In the genomic region with DNA sequence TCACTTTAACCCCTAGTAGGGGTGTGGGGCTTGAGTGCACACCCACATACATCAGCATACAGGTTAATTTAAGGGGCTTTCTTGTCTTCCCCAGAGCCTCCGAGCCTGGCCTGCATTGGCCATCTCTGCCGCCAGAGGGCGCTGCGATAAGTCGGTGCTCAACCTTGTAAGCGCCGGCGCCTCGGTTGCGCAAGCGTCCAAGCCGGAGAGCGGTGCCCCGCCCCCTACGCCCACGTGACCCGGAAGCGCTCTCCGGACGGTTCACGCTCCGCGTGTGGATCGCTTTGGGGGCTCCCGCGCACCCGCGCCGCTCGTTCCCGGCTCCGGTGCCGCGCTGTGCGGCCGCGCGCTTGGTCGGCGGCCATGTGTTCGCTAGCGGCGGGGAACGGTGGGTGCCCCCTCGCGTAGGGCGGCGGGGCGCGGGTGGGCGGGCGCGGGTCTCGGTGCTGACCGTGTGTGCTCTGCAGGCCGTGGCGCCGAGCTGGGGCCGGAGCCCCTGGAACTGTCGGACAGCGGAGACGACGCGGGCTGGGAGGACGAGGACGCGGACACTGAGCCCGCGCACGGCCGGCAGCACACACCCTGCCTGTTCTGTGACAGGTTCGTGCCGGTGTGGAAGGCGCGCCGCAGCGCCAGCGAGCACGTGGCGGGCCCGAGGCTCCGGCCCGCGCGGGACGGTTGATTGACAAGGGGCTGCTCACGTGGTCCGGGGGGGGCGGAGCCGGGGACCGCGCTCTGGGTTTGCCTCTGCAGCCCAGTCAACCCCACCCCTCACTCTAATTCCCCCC, we compare ENCODE assay signal across 7 mouse cellular contexts. TPM values are rescaled to one million over a fixed set of nuclear protein-coding genes. Genes with fewer than 3 reads are reported as not detected.
DNase-seq lines count a peak whose midpoint lies in the region; ATAC-seq and TF ChIP-seq lines count a peak whose summit lies in the region.

A gene (plus strand): TSS at position 233 of the 788 bp plus-strand sequence.

- peak within 1 kb of the TSS; percentile 74 for H3K27ac ChIP-seq in embryonic facial prominence, embryonic 12.5 days
- peak within 1 kb of the TSS; percentile 30 for H3K27ac ChIP-seq in heart, adult 2 months
- H3K27ac ChIP-seq in limb, embryonic 13.5 days, result peak within 1 kb of the TSS; percentile 65; the same call in 1 of the 2 replicates
- peak within 1 kb of the TSS; percentile 89 for H3K27ac ChIP-seq in midbrain, embryonic 16.5 days (ENCODE audit: low read length)

- intact Hi-C loops in heart, adult 2 months (cut with DNase I), result loop anchor here (1.0 kb wide), 1 partner anchor 145 kb away; no protein-coding TSS in a partner anchor

- peak; percentile 100 for TF ChIP-seq CTCF in heart, adult 2 months (IDR thresholded peaks at IDR 0.05)

- peak; percentile 92 for ATAC-seq in embryonic facial prominence, embryonic 12.5 days (ENCODE audit: insufficient number of reproducible peaks, insufficient read depth, low FRiP score, low TSS enrichment)
- ATAC-seq in limb, embryonic 13.5 days (ENCODE audit: low FRiP score, low read depth), result peak; percentile 97
- ATAC-seq in midbrain, embryonic 16.5 days, result peak; percentile 96

- under 1% methylated on average over 92 of the region's 92 CpGs for WGBS in embryonic facial prominence, embryonic 12.5 days
- under 1% methylated on average over 91 of the region's 92 CpGs for WGBS in heart, adult 2 months
- WGBS in limb, embryonic 13.5 days, result under 1% methylated on average over 84 of the region's 92 CpGs
- WGBS in midbrain, embryonic 16.5 days, result under 1% methylated on average over 78 of the region's 92 CpGs

- TF ChIP-seq POLR2A in heart, adult 2 months (IDR thresholded peaks at IDR 0.05; ENCODE audit: insufficient read depth, low read depth, low read length), result 0 out of 2 replicates have a peak, but pooled peaks have one; percentile 24

- TF ChIP-seq EP300 in heart, adult 2 months (IDR thresholded peaks at IDR 0.05; ENCODE audit: insufficient read depth, low read depth, low read length), result peak; percentile 57; the same call in 1 of the 2 replicates

- peak; percentile 99 for DNase-seq in adrenal gland, postnatal 25 days
- DNase-seq in heart, adult 2 months, result peak; percentile 96 to 98
- DNase-seq in kidney, adult 8-10 months, result peak; percentile 96 to 97
- DNase-seq in spleen, postnatal 10 days (ENCODE audit: low spot score in 2 of 2), result peak; percentile 98 to 99

- H3K9ac ChIP-seq in embryonic facial prominence, embryonic 12.5 days, result peak within 1 kb of the TSS; percentile 78
- peak within 1 kb of the TSS; percentile 85 for H3K9ac ChIP-seq in heart, adult 2 months (ENCODE audit: low read depth, low read length)
- H3K9ac ChIP-seq in limb, embryonic 13.5 days, result peak within 1 kb of the TSS; percentile 77
- H3K9ac ChIP-seq in midbrain, embryonic 16.5 days (ENCODE audit: low read depth, low read length), result peak within 1 kb of the TSS; percentile 81

- peak within 1 kb of the TSS; percentile 76 for H3K4me2 ChIP-seq in embryonic facial prominence, embryonic 12.5 days (replicated peaks)
- H3K4me2 ChIP-seq in limb, embryonic 13.5 days (replicated peaks), result peak within 1 kb of the TSS; percentile 76
- peak within 1 kb of the TSS; percentile 62 for H3K4me2 ChIP-seq in midbrain, embryonic 16.5 days (ENCODE audit: low read length)

- peaks cover 8% of the 10 kb centered on the region; the same call in 1 of the 2 replicates for H3K4me1 ChIP-seq in embryonic facial prominence, embryonic 12.5 days
- H3K4me1 ChIP-seq in heart, adult 2 months (ENCODE audit: control insufficient read depth, insufficient read depth, low read length), result 0 out of 2 replicates have a peak, but pooled peaks cover 1% of the 10 kb centered on the region
- H3K4me1 ChIP-seq in limb, embryonic 13.5 days, result peaks cover 11% of the 10 kb centered on the region
- H3K4me1 ChIP-seq in midbrain, embryonic 16.5 days (ENCODE audit: control insufficient read depth, insufficient read depth, low read length), result peaks cover 12% of the 10 kb centered on the region

- H3K27me3 ChIP-seq in embryonic facial prominence, embryonic 12.5 days, result no peaks in the 10 kb centered on the region
- no peaks in the 10 kb centered on the region for H3K27me3 ChIP-seq in heart, adult 2 months (ENCODE audit: control insufficient read depth, insufficient read depth, low read length)
- no peaks in the 10 kb centered on the region for H3K27me3 ChIP-seq in limb, embryonic 13.5 days
- H3K27me3 ChIP-seq in midbrain, embryonic 16.5 days (ENCODE audit: control insufficient read depth, insufficient read depth, low read depth, low read length), result no peaks in the 10 kb centered on the region

- peaks cover 8% of the 10 kb centered on the region; the same call in 1 of the 2 replicates for H3K36me3 ChIP-seq in embryonic facial prominence, embryonic 12.5 days
- no peaks in the 10 kb centered on the region; the same call in 1 of the 2 replicates for H3K36me3 ChIP-seq in heart, adult 2 months (ENCODE audit: control insufficient read depth, insufficient read depth, low read length)
- H3K36me3 ChIP-seq in limb, embryonic 13.5 days, result peaks cover 20% of the 10 kb centered on the region
- peaks cover 5% of the 10 kb centered on the region; the same call in 1 of the 2 replicates for H3K36me3 ChIP-seq in midbrain, embryonic 16.5 days (ENCODE audit: control insufficient read depth, insufficient read depth, low read length)

- peak within 1 kb of the TSS; percentile 66 for H3K4me3 ChIP-seq in embryonic facial prominence, embryonic 12.5 days
- H3K4me3 ChIP-seq in heart, adult 2 months, result peak within 1 kb of the TSS; percentile 62
- H3K4me3 ChIP-seq in limb, embryonic 13.5 days, result peak within 1 kb of the TSS; percentile 67
- H3K4me3 ChIP-seq in midbrain, embryonic 16.5 days (ENCODE audit: low read depth, low read length), result peak within 1 kb of the TSS; percentile 71

- H3K79me2 ChIP-seq in heart, adult 2 months (replicated peaks; ENCODE audit: control insufficient read depth, insufficient read depth, low read length), result no peaks in the 10 kb centered on the region

- no peaks in the 10 kb centered on the region for H3K9me3 ChIP-seq in embryonic facial prominence, embryonic 12.5 days
- H3K9me3 ChIP-seq in limb, embryonic 13.5 days, result no peaks in the 10 kb centered on the region
- H3K9me3 ChIP-seq in midbrain, embryonic 16.5 days (replicated peaks; ENCODE audit: control insufficient read depth, low read length, poor library complexity, severe bottlenecking), result no peaks in the 10 kb centered on the region

RNA-seq across cellular contexts. Expression of the gene that starts here (rescaled TPM):
- total RNA-seq in adrenal gland, postnatal 25 days (2021), result 34.1 and 38.4 TPM in 2 replicates
- 51.1 and 56.4 TPM in 2 replicates for polyA plus RNA-seq in embryonic facial prominence, embryonic 12.5 days (2016; fragmentation: Nextera tagmentation; extraction: Ambion mirVana)
- 10 to 100 TPM; 12.5 to 14.3 TPM for total RNA-seq in heart, adult 2 months (2021)
- 10.1 and 13.8 TPM in 2 replicates for polyA plus RNA-seq in heart, adult 2 months (2012; rRNA removed)
- 49.8 and 51.1 TPM in 2 replicates for polyA plus RNA-seq in limb, embryonic 13.5 days (2015; fragmentation: Nextera tagmentation; extraction: Ambion mirVana)
- polyA plus RNA-seq in midbrain, embryonic 16.5 days (2015; fragmentation: Nextera tagmentation; extraction: Ambion mirVana), result 43.9 and 47.4 TPM in 2 replicates

Comparison
In these comparisons a context has a peak if more than half of its experiments do, and no peak if none do; other contexts are left out.
1. Peak in every context shown above with its lines: DNase-seq, ATAC-seq, H3K4me3 ChIP-seq and H3K27ac ChIP-seq.
2. H3K27ac ChIP-seq: peak in every context shown above with its lines; median percentile 89 in midbrain, embryonic 16.5 days; 74 in embryonic facial prominence, embryonic 12.5 days; 65 in limb, embryonic 13.5 days; 30 in heart, adult 2 months.